In genomic region chr19:21816260-21816659, GRCm38 (mm10) we compare ENCODE assay signal across 25 mouse cellular contexts.
"Had no signal": no experiment of that assay in that cellular context is flagged by ENCODE, and none has a peak within 500 bp of the region (broad histone marks: within the 10 kb centered on the region; RNA-seq: fewer than 3 reads in every experiment).

No protein-coding gene starts in this region.

- ATAC-seq: inflammation-experienced regulatory T-cells, adult 6 months; intestine, embryonic 15.5 days; intestine, postnatal 0 days had no signal

- H3K4me1 ChIP-seq: hindbrain, embryonic 10.5 days; hindbrain, embryonic 13.5 days; hindbrain, embryonic 15.5 days; intestine, embryonic 15.5 days; limb, embryonic 10.5 days; limb, embryonic 12.5 days had no signal

- H3K27ac ChIP-seq: heart, adult 2 months; heart, embryonic 13.5 days; heart, embryonic 15.5 days; hindbrain, embryonic 10.5 days; hindbrain, embryonic 13.5 days; hindbrain, embryonic 15.5 days; intestine, embryonic 15.5 days; layer of hippocampus, adult 2 months; left cerebral cortex, adult 2 months; limb, embryonic 10.5 days; limb, embryonic 12.5 days had no signal

- H3K4me3 ChIP-seq: heart, adult 2 months; heart, embryonic 13.5 days; heart, embryonic 15.5 days; hindbrain, embryonic 10.5 days; hindbrain, embryonic 13.5 days; hindbrain, embryonic 15.5 days; intestine, embryonic 15.5 days; layer of hippocampus, adult 2 months; left cerebral cortex, adult 2 months; limb, embryonic 10.5 days; limb, embryonic 12.5 days had no signal

- H3K9ac ChIP-seq: heart, embryonic 13.5 days; heart, embryonic 15.5 days; hindbrain, embryonic 13.5 days; hindbrain, embryonic 15.5 days; intestine, embryonic 15.5 days; limb, embryonic 12.5 days had no signal

- H3K4me2 ChIP-seq: heart, embryonic 11.5 days; heart, embryonic 13.5 days; heart, embryonic 15.5 days; hindbrain, embryonic 13.5 days; hindbrain, embryonic 15.5 days; intestine, embryonic 15.5 days; limb, embryonic 12.5 days; liver, embryonic 11.5 days had no signal

- H3K9me3 ChIP-seq: heart, embryonic 13.5 days; heart, embryonic 15.5 days; hindbrain, embryonic 10.5 days; hindbrain, embryonic 13.5 days; hindbrain, embryonic 15.5 days; intestine, embryonic 15.5 days; limb, embryonic 10.5 days; limb, embryonic 12.5 days had no signal

- DNase-seq: gastrocnemius, postnatal 14 days; gastrocnemius, postnatal 36 days; heart, adult 11 months; heart, adult 2 months; heart, postnatal 4 days; kidney, adult 18-20 months; kidney, adult 8-10 months; kidney, postnatal 10 days; kidney, postnatal 25 days; kidney, postnatal 4 days; liver had no signal

- H3K27me3 ChIP-seq: heart, embryonic 13.5 days; heart, embryonic 15.5 days; hindbrain, embryonic 13.5 days; hindbrain, embryonic 15.5 days; intestine, embryonic 15.5 days; limb, embryonic 12.5 days had no signal
